Mouse (Mus musculus) stomach, embryonic 14.5 days (tissue): ENCODE results near the gene Sympk. TPM values are rescaled to one million over a fixed set of nuclear protein-coding genes. Genes with fewer than 3 reads are reported as not detected.

Experiments
- ATAC-seq: fragments of 200-750 bp; cut with Nextera tagmentation; 2 replicates; pipeline ENCODE4 v1.8.0; 2017; ENCODE audit warnings: low read depth, moderate TSS enrichment; ENCODE audit not compliant: insufficient number of reproducible peaks, insufficient read depth, low FRiP score
- H3K27ac ChIP-seq: fragments of 300-500 bp; sonication (generic); 2 replicates; pipeline ENCODE4 v1.5.1; 2014; ENCODE audit warnings: mild to moderate bottlenecking, low read length, moderate library complexity, mixed read lengths
- H3K27me3 ChIP-seq: fragments of 300-500 bp; sonication (generic); 2 replicates; pipeline ENCODE4 v1.6.1; 2014; ENCODE audit warnings: low read length, control low read depth, mixed read lengths; ENCODE audit not compliant: control insufficient read depth, insufficient read depth
- H3K36me3 ChIP-seq: fragments of 300-500 bp; sonication (generic); 2 replicates; pipeline ENCODE4 v1.6.1; 2014; ENCODE audit warnings: mild to moderate bottlenecking, control low read depth, low read length, moderate library complexity, mixed read lengths; ENCODE audit not compliant: control insufficient read depth, insufficient read depth
- H3K4me1 ChIP-seq: fragments of 300-500 bp; sonication (generic); 2 replicates; pipeline ENCODE4 v1.6.1; 2014; ENCODE audit warnings: low read length, control low read depth, mixed read lengths; ENCODE audit not compliant: control insufficient read depth, insufficient read depth
- H3K4me2 ChIP-seq: fragments of 300-500 bp; sonication (generic); replicated peaks from 2 replicates; pipeline ENCODE4 v1.6.1; 2014; ENCODE audit warnings: low read depth, low read length, control low read depth
- H3K4me3 ChIP-seq: fragments of 300-500 bp; sonication (generic); 2 replicates; pipeline ENCODE4 v1.5.1; 2014; ENCODE audit warnings: low read depth, low read length, control low read depth
- H3K9ac ChIP-seq: fragments of 300-500 bp; sonication (generic); replicated peaks from 2 replicates; pipeline ENCODE4 v1.6.1; 2014; ENCODE audit warnings: low read depth, mild to moderate bottlenecking, control low read depth, low read length, moderate library complexity, mixed read lengths
- H3K9me3 ChIP-seq: fragments of 300-500 bp; sonication (generic); 2 replicates; pipeline ENCODE4 v1.6.1; 2016; ENCODE audit warnings: low read depth, low read length, control low read depth; ENCODE audit not compliant: control insufficient read depth
- WGBS: fragments of 180-500 bp; shearing (Covaris S2); extraction: QIAGEN DNeasy Blood & Tissue Kit; methylation state at CpG from one replicate; pipeline ENCODE4 v1.1.7; 2014; 5-methylcytosine and 5-hydroxymethylcytosine counted together
- polyA plus RNA-seq: library from polyadenylated mRNA; unstranded; fragments of >200 nt; fragmentation: Nextera tagmentation; extraction: Ambion mirVana; gene quantifications from 2 replicates; pipeline ENCODE4 v1.2.1, GENCODE M21; 2014

Gene Sympk
- polyA plus RNA-seq, 1 experiment from 2014 or later = 21.7 TPM

- peak overlapping the region; percentile 4; the same call in 1 of the 2 replicates for H3K9ac ChIP-seq
- peak overlapping the region; percentile 45; the same call in 1 of the 2 replicates for H3K27ac ChIP-seq
- H3K36me3 ChIP-seq = peaks cover 50% of the 10 kb centered on the region
- WGBS = 50% methylated on average over 6 of the region's 6 CpGs
- peak overlapping the region; percentile 23 for H3K4me3 ChIP-seq
- no peaks in the 10 kb centered on the region for H3K9me3 ChIP-seq
- ATAC-seq = no peak
- peaks cover 43% of the 10 kb centered on the region for H3K4me1 ChIP-seq
- H3K27me3 ChIP-seq = no peaks in the 10 kb centered on the region
- H3K4me2 ChIP-seq = peak overlapping the region; percentile 40
Measured at GRCm38 (mm10) chr7:19084277-19084771, 60.1 kb downstream of the Sympk start.

- Histone ChIP-seq H3K36me3 (peaks cover 43% of the 10 kb centered on the region), H3K27ac (peak overlapping the region; percentile 75; the same call in 1 of the 2 replicates), H3K4me3 (peak overlapping the region; percentile 23; the same call in 1 of the 2 replicates), H3K9ac (peak overlapping the region; percentile 19; the same call in 1 of the 2 replicates), H3K4me2 (peak overlapping the region; percentile 40), H3K9me3 (no peaks in the 10 kb centered on the region), H3K27me3 (no peaks in the 10 kb centered on the region), H3K4me1 (peaks cover 43% of the 10 kb centered on the region)
- WGBS = 28% methylated on average over 8 of the region's 9 CpGs
- ATAC-seq = no peak
Measured at GRCm38 (mm10) chr7:19084921-19085473, 60.8 kb downstream of the Sympk start.

- Histone ChIP-seq H3K9ac (peak overlapping the region; percentile 19; the same call in 1 of the 2 replicates), H3K4me2 (peak overlapping the region; percentile 40), H3K27me3 (no peaks in the 10 kb centered on the region), H3K4me1 (peaks cover 43% of the 10 kb centered on the region), H3K9me3 (no peaks in the 10 kb centered on the region), H3K4me3 (peak overlapping the region; percentile 23; the same call in 1 of the 2 replicates), H3K36me3 (peaks cover 38% of the 10 kb centered on the region), H3K27ac (peak overlapping the region; percentile 75; the same call in 1 of the 2 replicates)
- 7% methylated on average over 6 of the region's 6 CpGs for WGBS
- ATAC-seq = no peak
Measured at GRCm38 (mm10) chr7:19085495-19085894, 61.3 kb downstream of the Sympk start.

- 6% methylated on average over 14 of the region's 14 CpGs for WGBS
- Histone ChIP-seq H3K4me2 (peak overlapping the region; percentile 40), H3K4me3 (peak overlapping the region; percentile 23; the same call in 1 of the 2 replicates), H3K9me3 (no peaks in the 10 kb centered on the region), H3K27me3 (no peaks in the 10 kb centered on the region), H3K36me3 (peaks cover 33% of the 10 kb centered on the region), H3K4me1 (peaks cover 43% of the 10 kb centered on the region), H3K9ac (0 out of 2 replicates have a peak overlapping the region, but pooled peaks have one; percentile 19), H3K27ac (no peak overlapping the region)
- ATAC-seq = peak; percentile 43; the same call in 1 of the 2 replicates
Measured at GRCm38 (mm10) chr7:19086042-19086441, 61.9 kb downstream of the Sympk start.

- Histone ChIP-seq H3K27me3 (no peaks in the 10 kb centered on the region), H3K4me3 (no peak overlapping the region), H3K9me3 (no peaks in the 10 kb centered on the region), H3K9ac (no peak overlapping the region), H3K36me3 (peaks cover 26% of the 10 kb centered on the region), H3K4me2 (no peak overlapping the region), H3K4me1 (peaks cover 43% of the 10 kb centered on the region), H3K27ac (no peak overlapping the region)
- 67% methylated on average over 18 of the region's 18 CpGs for WGBS
- no peak for ATAC-seq
Measured at GRCm38 (mm10) chr7:19086760-19087159, 62.6 kb downstream of the Sympk start.

- H3K4me2 ChIP-seq = no peak overlapping the region
- H3K36me3 ChIP-seq = peaks cover 20% of the 10 kb centered on the region
- peaks cover 36% of the 10 kb centered on the region for H3K4me1 ChIP-seq
- WGBS = 43% methylated on average over 10 of the region's 10 CpGs
- no peak overlapping the region for H3K27ac ChIP-seq
- no peaks in the 10 kb centered on the region for H3K27me3 ChIP-seq
- no peaks in the 10 kb centered on the region for H3K9me3 ChIP-seq
- ATAC-seq = no peak
- H3K4me3 ChIP-seq = no peak overlapping the region
- no peak overlapping the region for H3K9ac ChIP-seq
Measured at GRCm38 (mm10) chr7:19088813-19089212, 64.6 kb downstream of the Sympk start.

GRCm38 (mm10) chr7:19091913-19092312 is 67.7 kb downstream of the Sympk start:
- peaks cover 20% of the 10 kb centered on the region for H3K36me3 ChIP-seq
- H3K4me2 ChIP-seq = peak overlapping the region; percentile 89
- no peaks in the 10 kb centered on the region for H3K27me3 ChIP-seq
- peak overlapping the region; percentile 32; the same call in 1 of the 2 replicates for H3K4me3 ChIP-seq
- ATAC-seq = no peak
- 56% methylated on average over 13 of the region's 17 CpGs for WGBS
- no peak overlapping the region for H3K27ac ChIP-seq
- peaks cover 20% of the 10 kb centered on the region for H3K4me1 ChIP-seq
- H3K9me3 ChIP-seq = no peaks in the 10 kb centered on the region
- no peak overlapping the region; the same call in 1 of the 2 replicates for H3K9ac ChIP-seq

- 8% methylated on average over 38 of the region's 38 CpGs for WGBS
- Histone ChIP-seq H3K27ac (peak overlapping the region; percentile 81), H3K4me3 (peak overlapping the region; percentile 32), H3K36me3 (peaks cover 18% of the 10 kb centered on the region), H3K9me3 (no peaks in the 10 kb centered on the region), H3K4me1 (peaks cover 24% of the 10 kb centered on the region), H3K27me3 (no peaks in the 10 kb centered on the region), H3K9ac (peak overlapping the region; percentile 18; the same call in 1 of the 2 replicates), H3K4me2 (peak overlapping the region; percentile 89)
- ATAC-seq = peak; percentile 24; the same call in 1 of the 2 replicates
Measured at GRCm38 (mm10) chr7:19092381-19093173, 68.4 kb downstream of the Sympk start.
